Mouse (Mus musculus) liver, adult 2 months (tissue): Measurements from ENCODE around the gene Aip. TPM values are rescaled to one million over a fixed set of nuclear protein-coding genes. Genes with fewer than 3 reads are reported as not detected.

Experiments used
- DNase-seq: peaks from one replicate; pipeline ENCODE4 v3.0.0-alpha.2; 2011; ENCODE audit warnings: low read depth, low spot score; ENCODE audit errors: extremely low read depth
- H3K27ac ChIP-seq: fragments of 200-500 bp; replicated peaks from 2 replicates; pipeline ENCODE4 v1.5.1; 2012; ENCODE audit warnings: low read depth, mild to moderate bottlenecking, control low read depth, inconsistent platforms, low read length; ENCODE audit not compliant: insufficient read depth
- H3K27me3 ChIP-seq: fragments of 200-500 bp; 2 replicates; pipeline ENCODE4 v1.6.1; 2012; ENCODE audit warnings: mild to moderate bottlenecking, moderate library complexity, low read length, inconsistent platforms; ENCODE audit not compliant: control insufficient read depth, insufficient read depth
- H3K36me3 ChIP-seq: fragments of 200-500 bp; 2 replicates; pipeline ENCODE4 v1.6.1; 2012; ENCODE audit warnings: low read length, inconsistent platforms; ENCODE audit not compliant: control insufficient read depth, insufficient read depth
- H3K4me1 ChIP-seq: fragments of 200-500 bp; 2 replicates; pipeline ENCODE4 v1.6.1; 2011; ENCODE audit warnings: low read length; ENCODE audit not compliant: control insufficient read depth, insufficient read depth
- H3K4me3 ChIP-seq: fragments of 200-500 bp; 2 replicates; pipeline ENCODE4 v1.5.1; 2011; ENCODE audit warnings: low read depth, mild to moderate bottlenecking, control low read depth, low read length, moderate library complexity; ENCODE audit not compliant: insufficient read depth
- H3K79me2 ChIP-seq: fragments of 200-500 bp; 2 replicates; pipeline ENCODE4 v1.6.1; 2012; ENCODE audit warnings: inconsistent platforms, mild to moderate bottlenecking, low read length, moderate library complexity; ENCODE audit not compliant: control insufficient read depth, insufficient read depth
- H3K9ac ChIP-seq: fragments of 200-500 bp; 2 replicates; pipeline ENCODE4 v1.6.1; 2012; ENCODE audit warnings: low read depth, mild to moderate bottlenecking, control low read depth, inconsistent platforms, low read length
- CTCF ChIP-seq: fragments of 200-500 bp; IDR thresholded peaks from 2 replicates; pipeline ENCODE4 v1.5.1; 2011; ENCODE audit warnings: low read depth, low read length, control low read depth
- POLR2A ChIP-seq: fragments of 200-500 bp; IDR thresholded peaks from 2 replicates; pipeline ENCODE4 v1.6.1; 2011; ENCODE audit warnings: low read length, control low read depth; ENCODE audit not compliant: insufficient read depth; ENCODE audit errors: extremely low read depth
- WGBS: fragments of 180-500 bp; shearing (Covaris S2); methylation state at CpG from one replicate; pipeline ENCODE4 v1.1.7; 2018; 5-methylcytosine and 5-hydroxymethylcytosine counted together
- polyA plus RNA-seq: library from polyadenylated mRNA; depleted of rRNA; stranded (reverse); fragments of >200 nt; gene quantifications from 2 replicates; pipeline ENCODE4 v1.2.3, GENCODE M21; 2012
- total RNA-seq: library from RNA; depleted of rRNA; stranded (reverse); fragments of >200 nt; gene quantifications from 2 replicates; pipeline ENCODE4 v1.2.3, GENCODE M21; 2014

Aip gene
- total and polyA plus RNA-seq, 2 experiments = 16.5 to 30.0 TPM

DNA sequence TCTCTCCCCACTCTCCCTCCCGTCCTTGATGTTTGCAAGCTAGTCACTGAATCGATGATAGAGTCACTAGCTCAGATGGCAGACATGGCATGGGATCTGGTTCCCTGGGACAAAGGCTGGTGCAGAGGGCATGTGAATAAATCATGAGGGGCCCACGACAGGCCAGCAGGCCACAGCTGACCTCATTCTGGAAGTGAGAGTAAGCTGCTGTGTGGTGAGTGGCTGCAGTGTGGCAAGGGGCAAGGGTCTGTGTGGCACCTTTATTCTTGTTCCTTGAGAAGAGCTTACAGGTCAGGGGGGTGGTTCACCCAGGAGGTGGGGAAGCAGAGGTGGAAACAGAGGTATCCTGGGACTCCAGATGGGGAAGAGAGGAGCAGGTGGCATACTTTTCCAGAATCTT is 44.3 kb downstream of the Aip start, which contains the start of gene Cabp2:
TSS of gene Cabp2 (plus strand) at position 185 of the 400 bp plus-strand sequence.
- Histone ChIP-seq H3K9ac (0 out of 2 replicates have a peak within 1 kb of the TSS, but pooled peaks have one; percentile 36), H3K4me3 (no peak within 1 kb of the TSS), H3K36me3 (no peaks in the 10 kb centered on the region), H3K27me3 (no peaks in the 10 kb centered on the region), H3K4me1 (peaks cover 17% of the 10 kb centered on the region; the same call in 1 of the 2 replicates), H3K79me2 (no peaks in the 10 kb centered on the region), H3K27ac (no peak within 1 kb of the TSS; the same call in 1 of the 2 replicates)
- no peak for TF ChIP-seq POLR2A
- no peak for TF ChIP-seq CTCF
- WGBS = 47% methylated on average over 3 of the region's 3 CpGs
- DNase-seq = no peak

- Histone ChIP-seq H3K4me1 (peaks cover 19% of the 10 kb centered on the region; the same call in 1 of the 2 replicates), H3K4me3 (no peak overlapping the region), H3K9ac (0 out of 2 replicates have a peak overlapping the region, but pooled peaks have one; percentile 36), H3K27me3 (no peaks in the 10 kb centered on the region), H3K36me3 (no peaks in the 10 kb centered on the region), H3K27ac (no peak overlapping the region; the same call in 1 of the 2 replicates), H3K79me2 (no peaks in the 10 kb centered on the region)
- peak; percentile 56 for DNase-seq
- no peak for TF ChIP-seq POLR2A
- peak; percentile 79 for TF ChIP-seq CTCF
- 23% methylated on average over 8 of the region's 8 CpGs for WGBS
Measured at GRCm38 (mm10) chr19:4080511-4081009, 45.1 kb downstream of the Aip start.

DNA sequence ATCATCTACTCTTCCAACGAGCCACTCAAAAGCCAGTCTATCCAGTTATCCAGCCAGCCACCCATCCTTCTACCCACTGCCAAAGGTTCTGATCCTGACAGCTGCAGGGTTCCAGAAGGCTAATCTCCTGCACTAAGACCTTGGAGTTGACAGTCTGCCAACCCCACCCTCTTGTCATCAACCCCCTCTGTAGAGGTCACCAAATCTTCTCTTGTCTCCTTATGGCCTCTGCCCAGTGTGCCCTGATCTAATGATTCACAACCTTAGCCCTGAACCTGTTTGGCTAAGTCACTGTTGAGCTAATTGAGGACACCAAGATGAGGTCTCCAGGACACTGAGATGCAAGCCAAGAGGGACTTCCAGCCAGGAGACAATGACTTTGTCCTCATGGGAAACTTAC is 46.1 kb downstream of the Aip start:
- Histone ChIP-seq H3K27ac (no peak overlapping the region), H3K79me2 (no peaks in the 10 kb centered on the region), H3K36me3 (no peaks in the 10 kb centered on the region), H3K4me1 (peaks cover 17% of the 10 kb centered on the region; the same call in 1 of the 2 replicates), H3K27me3 (no peaks in the 10 kb centered on the region), H3K9ac (no peak overlapping the region), H3K4me3 (no peak overlapping the region)
- 91% methylated on average over 1 of the region's 1 CpGs for WGBS
- TF ChIP-seq CTCF (no peak), POLR2A (no peak)
- no peak for DNase-seq

- Histone ChIP-seq H3K36me3 (no peaks in the 10 kb centered on the region), H3K27ac (no peak overlapping the region), H3K4me1 (peaks cover 25% of the 10 kb centered on the region), H3K4me3 (no peak overlapping the region), H3K79me2 (no peaks in the 10 kb centered on the region), H3K9ac (no peak overlapping the region), H3K27me3 (no peaks in the 10 kb centered on the region)
- TF ChIP-seq CTCF (no peak), POLR2A (no peak)
- 33% methylated on average over 1 of the region's 1 CpGs for WGBS
- peak; percentile 78 for DNase-seq
Measured at GRCm38 (mm10) chr19:4075531-4075930, 50.1 kb downstream of the Aip start.

DNA sequence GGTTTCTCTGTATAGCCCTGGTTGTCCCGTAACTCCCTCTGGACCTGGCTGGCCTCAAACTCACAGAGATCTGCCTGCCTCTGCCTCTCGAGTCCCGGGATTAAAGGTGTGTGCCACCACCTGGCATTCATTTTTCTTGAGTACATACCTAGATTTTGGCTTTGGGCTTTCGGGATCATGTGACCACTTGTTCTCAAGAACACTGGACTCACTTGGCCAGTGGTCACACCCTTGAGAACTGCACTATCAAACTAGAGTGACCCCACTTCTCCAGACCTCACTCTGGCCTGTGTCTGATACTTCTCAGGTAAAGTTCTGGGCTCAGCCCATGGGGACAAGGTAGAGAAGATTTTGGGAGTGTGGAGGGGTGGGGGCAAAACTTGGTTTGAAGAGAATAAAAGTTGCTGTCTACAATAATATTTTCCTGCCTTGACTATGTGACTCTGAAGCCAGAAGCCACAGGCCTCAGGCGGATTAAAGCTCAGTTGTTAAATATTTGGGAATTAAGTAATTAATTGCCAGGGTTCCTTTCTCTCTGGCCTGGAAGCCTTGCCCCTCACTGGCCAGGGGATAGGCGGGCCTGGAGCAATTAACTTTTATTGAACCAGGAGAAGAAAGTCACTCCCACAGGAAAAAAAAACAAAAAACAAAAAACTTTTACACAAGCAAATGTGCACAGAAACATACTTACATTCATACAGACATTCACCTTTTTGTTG is 52.8 kb downstream of the Aip start:
- H3K27me3 ChIP-seq = no peaks in the 10 kb centered on the region
- peak overlapping the region; percentile 78 for H3K27ac ChIP-seq
- DNase-seq = peak; percentile 47
- no peak overlapping the region for H3K4me3 ChIP-seq
- no peak for TF ChIP-seq POLR2A
- TF ChIP-seq CTCF = no peak
- peaks cover 25% of the 10 kb centered on the region for H3K4me1 ChIP-seq
- no peaks in the 10 kb centered on the region for H3K36me3 ChIP-seq
- no peaks in the 10 kb centered on the region for H3K79me2 ChIP-seq
- peak overlapping the region; percentile 24; the same call in 1 of the 2 replicates for H3K9ac ChIP-seq
- whole genome bisulfite sequencing = 54% methylated on average over 6 of the region's 6 CpGs

GRCm38 (mm10) chr19:4071406-4071805 is 54.3 kb downstream of the Aip start:
- H3K4me1 ChIP-seq = peaks cover 34% of the 10 kb centered on the region
- H3K79me2 ChIP-seq = no peaks in the 10 kb centered on the region
- WGBS = 57% methylated on average over 6 of the region's 6 CpGs
- TF ChIP-seq POLR2A (no peak), CTCF (no peak)
- H3K36me3 ChIP-seq = no peaks in the 10 kb centered on the region
- H3K9ac ChIP-seq = peak overlapping the region; percentile 61; the same call in 1 of the 2 replicates
- no peaks in the 10 kb centered on the region for H3K27me3 ChIP-seq
- peak; percentile 69 for DNase-seq
- H3K4me3 ChIP-seq = no peak overlapping the region
- peak overlapping the region; percentile 88 for H3K27ac ChIP-seq
